Mouse (Mus musculus) liver, adult (tissue): ENCODE measurements around the gene Rbfox1.

ENCODE experiments used
- GATA4 ChIP-seq: IDR thresholded peaks from 2 replicates; pipeline ENCODE4 v1.6.1; 2014; ENCODE audit warnings: mild to moderate bottlenecking, low read length; ENCODE audit not compliant: insufficient replicate concordance

The Rbfox1 gene

GRCm38 (mm10) chr16:7074786-7075185, 1189.6 kb downstream of the Rbfox1 start:
- TF ChIP-seq GATA4: no peak

- no peak for TF ChIP-seq GATA4
Measured at GRCm38 (mm10) chr16:7075749-7076148, 1190.6 kb downstream of the Rbfox1 start.

- no peak for TF ChIP-seq GATA4
Measured at GRCm38 (mm10) chr16:7076305-7076704, 1191.2 kb downstream of the Rbfox1 start.

- TF ChIP-seq GATA4: no peak
Measured at GRCm38 (mm10) chr16:7076707-7077106, 1191.6 kb downstream of the Rbfox1 start.

GRCm38 (mm10) chr16:7081074-7081568, 1196.0 kb downstream of the Rbfox1 start:
- TF ChIP-seq GATA4: no peak

- no peak for TF ChIP-seq GATA4
Measured at GRCm38 (mm10) chr16:7081684-7082255, 1196.6 kb downstream of the Rbfox1 start.

- TF ChIP-seq GATA4: no peak
Measured at GRCm38 (mm10) chr16:7083937-7084336, 1198.8 kb downstream of the Rbfox1 start.

- TF ChIP-seq GATA4: no peak
Measured at GRCm38 (mm10) chr16:7088601-7089430, 1203.7 kb downstream of the Rbfox1 start.

- no peak for TF ChIP-seq GATA4
Measured at GRCm38 (mm10) chr16:7089475-7089874, 1204.3 kb downstream of the Rbfox1 start.

GRCm38 (mm10) chr16:7090205-7090604, 1205.0 kb downstream of the Rbfox1 start:
- no peak for TF ChIP-seq GATA4

- TF ChIP-seq GATA4: no peak
Measured at GRCm38 (mm10) chr16:7092811-7093210, 1207.7 kb downstream of the Rbfox1 start.

GRCm38 (mm10) chr16:7093686-7094085, 1208.5 kb downstream of the Rbfox1 start:
- no peak for TF ChIP-seq GATA4

- 0 out of 2 replicates have a peak, but pooled peaks have one; percentile 33 for TF ChIP-seq GATA4
Measured at GRCm38 (mm10) chr16:7094181-7094749, 1209.1 kb downstream of the Rbfox1 start.

- TF ChIP-seq GATA4: no peak
Measured at GRCm38 (mm10) chr16:7097071-7097470, 1211.9 kb downstream of the Rbfox1 start.

GRCm38 (mm10) chr16:7097951-7098710, 1213.0 kb downstream of the Rbfox1 start:
- TF ChIP-seq GATA4: no peak

- no peak for TF ChIP-seq GATA4
Measured at GRCm38 (mm10) chr16:7099506-7100300, 1214.5 kb downstream of the Rbfox1 start.
